Mouse (Mus musculus): ENCODE results near the gene Gm10665. TPM values are rescaled to one million over a fixed set of nuclear protein-coding genes. Genes with fewer than 3 reads are reported as not detected.
"Not testable (repeated sequence)": the region's sequence is repeated elsewhere in the genome, so short reads cannot be mapped to it uniquely, and the experiment has no call there.

Gene Gm10665
- not detected in 2 replicates for total RNA-seq (2014; rRNA removed)
- polyA plus RNA-seq (2012; rRNA removed) = not detected in 2 replicates

DNA sequence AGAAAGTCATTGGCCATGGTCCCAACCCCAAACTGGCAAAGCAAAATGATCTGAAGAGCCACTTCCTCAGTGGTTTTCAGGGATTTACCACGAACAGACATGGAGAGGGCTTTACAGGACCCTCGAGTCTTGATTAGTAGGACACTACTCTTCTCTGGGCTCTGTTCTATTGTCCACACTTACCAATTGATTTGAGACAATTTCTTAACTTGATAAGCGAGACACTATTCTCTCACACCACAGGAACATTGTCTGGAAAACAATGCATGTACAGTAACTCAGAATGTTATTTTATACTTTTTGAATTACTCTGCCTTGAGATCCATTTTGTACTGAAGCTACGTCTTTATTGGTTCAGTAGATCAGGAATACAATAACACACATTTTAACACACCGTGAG, at the start of gene Gm10665:
TSS of gene Gm10665 (minus strand) at position 101 of the 400 bp plus-strand sequence.
- not testable (repeated sequence) for H3K4me3 ChIP-seq (ENCODE audit: insufficient read depth, low read depth, low read length); H3K27me3 ChIP-seq (ENCODE audit: control insufficient read depth, insufficient read depth, low read length); H3K27ac ChIP-seq (replicated peaks; ENCODE audit: insufficient read depth, low read depth, low read length); H3K4me1 ChIP-seq (ENCODE audit: control insufficient read depth, insufficient read depth, low read length); H3K36me3 ChIP-seq (ENCODE audit: control insufficient read depth, insufficient read depth, low read length); H3K9ac ChIP-seq (ENCODE audit: low read depth, low read length); DNase-seq (ENCODE audit: extremely low read depth, low read depth, low spot score); H3K79me2 ChIP-seq (ENCODE audit: control insufficient read depth, insufficient read depth, low read length)
- WGBS = no CpG with 5 or more reads among the region's 5 CpGs

DNA sequence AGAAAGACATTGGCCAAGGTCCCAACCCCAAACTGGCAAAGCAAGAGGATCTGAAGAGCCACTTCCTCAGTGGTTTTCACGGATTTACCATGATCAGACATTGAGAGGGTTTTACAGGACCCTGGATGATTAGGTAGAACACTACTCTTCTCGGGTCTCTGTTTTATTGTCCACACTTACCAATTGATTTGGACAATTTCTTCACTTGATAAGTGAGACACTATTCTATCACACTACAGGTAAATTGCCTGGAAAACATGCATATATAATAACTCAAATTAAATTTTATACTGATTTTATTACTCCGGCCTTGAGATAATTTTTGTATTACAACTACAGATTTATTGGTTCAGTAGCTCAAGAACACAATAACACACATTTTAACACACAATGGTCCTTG, 35.7 kb upstream of the Gm10665 start, which contains the start of gene Vmn1r151:
TSS of gene Vmn1r151 (minus strand) at position 101 of the 400 bp plus-strand sequence.
- WGBS = 27% methylated on average over 2 of the region's 3 CpGs
- H3K4me3 ChIP-seq (ENCODE audit: insufficient read depth, low read depth, low read length) = not testable (repeated sequence)

DNA sequence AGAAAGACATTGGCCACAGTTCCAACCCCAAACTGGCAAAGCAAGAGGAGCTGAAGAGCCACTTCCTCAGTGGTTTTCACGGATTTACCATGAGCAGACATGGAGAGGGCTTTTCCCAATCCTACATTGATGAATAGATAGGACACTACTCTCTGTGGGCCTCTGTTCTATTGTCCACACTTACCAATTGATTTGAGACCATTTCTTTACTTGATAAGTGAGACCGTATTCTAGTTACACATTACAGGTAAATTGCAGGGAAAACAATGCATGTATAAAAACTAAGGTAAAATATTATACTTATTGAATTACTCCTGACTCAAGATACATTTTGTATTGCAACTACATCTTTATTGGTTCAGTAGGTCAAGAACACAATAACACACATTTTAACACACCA, 25.7 kb downstream of the Gm10665 start, which contains the start of gene Vmn1r149:
TSS of gene Vmn1r149 (minus strand) at position 101 of the 400 bp plus-strand sequence.
- not testable (repeated sequence) for H3K79me2 ChIP-seq (ENCODE audit: control insufficient read depth, insufficient read depth, low read length); H3K9ac ChIP-seq (ENCODE audit: low read depth, low read length); H3K27ac ChIP-seq (replicated peaks; ENCODE audit: insufficient read depth, low read depth, low read length); DNase-seq (ENCODE audit: extremely low read depth, low read depth, low spot score); H3K4me3 ChIP-seq (ENCODE audit: insufficient read depth, low read depth, low read length); H3K4me1 ChIP-seq (ENCODE audit: control insufficient read depth, insufficient read depth, low read length); H3K27me3 ChIP-seq (ENCODE audit: control insufficient read depth, insufficient read depth, low read length); H3K36me3 ChIP-seq (ENCODE audit: control insufficient read depth, insufficient read depth, low read length)
- WGBS = no CpG with 5 or more reads among the region's 2 CpGs

More for the DNA sequence above, 35.7 kb upstream of the Gm10665 start, which contains the start of gene Vmn1r151:
- not testable (repeated sequence) for H3K36me3 ChIP-seq (ENCODE audit: control insufficient read depth, insufficient read depth, low read length); DNase-seq (ENCODE audit: extremely low read depth, low read depth, low spot score); H3K79me2 ChIP-seq (ENCODE audit: control insufficient read depth, insufficient read depth, low read length); H3K4me1 ChIP-seq (ENCODE audit: control insufficient read depth, insufficient read depth, low read length); H3K27ac ChIP-seq (replicated peaks; ENCODE audit: insufficient read depth, low read depth, low read length); H3K27me3 ChIP-seq (ENCODE audit: control insufficient read depth, insufficient read depth, low read length); H3K9ac ChIP-seq (ENCODE audit: low read depth, low read length)

DNA sequence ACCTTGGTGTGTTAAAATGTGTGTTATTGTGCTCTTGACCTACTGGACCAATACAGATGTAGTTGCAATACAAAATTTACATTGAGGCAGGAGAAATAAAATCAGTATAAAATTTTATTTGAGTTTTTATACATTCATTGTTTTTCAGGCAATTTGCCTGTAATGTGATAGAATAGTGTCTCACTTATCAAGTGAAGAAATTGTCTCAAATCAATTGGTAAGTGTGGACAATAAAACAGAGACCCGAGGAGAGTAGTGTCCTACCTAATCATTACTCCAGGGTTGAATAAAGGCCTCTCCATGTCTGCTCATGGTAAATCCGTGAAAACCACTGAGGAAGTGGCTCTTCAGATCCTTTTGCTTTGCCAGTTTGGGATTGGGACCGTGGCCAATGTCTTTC, 50.6 kb downstream of the Gm10665 start, which contains the start of gene Vmn1r148:
TSS of gene Vmn1r148 (plus strand) at position 301 of the 400 bp plus-strand sequence.
- WGBS = no CpG with 5 or more reads among the region's 3 CpGs
- H3K79me2 ChIP-seq (ENCODE audit: control insufficient read depth, insufficient read depth, low read length); H3K36me3 ChIP-seq (ENCODE audit: control insufficient read depth, insufficient read depth, low read length); H3K4me3 ChIP-seq (ENCODE audit: insufficient read depth, low read depth, low read length); DNase-seq (ENCODE audit: extremely low read depth, low read depth, low spot score); H3K27ac ChIP-seq (replicated peaks; ENCODE audit: insufficient read depth, low read depth, low read length); H3K9ac ChIP-seq (ENCODE audit: low read depth, low read length); H3K27me3 ChIP-seq (ENCODE audit: control insufficient read depth, insufficient read depth, low read length); H3K4me1 ChIP-seq (ENCODE audit: control insufficient read depth, insufficient read depth, low read length): not testable (repeated sequence)

Other genes starting within 250 kb of the Gm10665 start
- not detected in 2 replicates for gene Gm8453, start 234.6 kb downstream of the Gm10665 start, total RNA-seq (2014; rRNA removed)
- gene Gm8453, start 234.6 kb downstream of the Gm10665 start, polyA plus RNA-seq (2012; rRNA removed) = not detected in 2 replicates
- gene Gm4187, start 134.4 kb downstream of the Gm10665 start, total RNA-seq (2014; rRNA removed) = not detected in 2 replicates
- gene Gm4187, start 134.4 kb downstream of the Gm10665 start, polyA plus RNA-seq (2012; rRNA removed) = not detected in 2 replicates
- not detected in 2 replicates for gene Gm8660, start 93.0 kb downstream of the Gm10665 start, total RNA-seq (2014; rRNA removed)
- gene Gm8660, start 93.0 kb downstream of the Gm10665 start, polyA plus RNA-seq (2012; rRNA removed) = not detected in 2 replicates
- gene Vmn1r148, start 50.5 kb downstream of the Gm10665 start, total RNA-seq (2014; rRNA removed) = not detected in 2 replicates
- gene Vmn1r148, start 50.5 kb downstream of the Gm10665 start, polyA plus RNA-seq (2012; rRNA removed) = not detected in 2 replicates
- gene Vmn1r149, start 25.8 kb downstream of the Gm10665 start, total RNA-seq (2014; rRNA removed) = not detected in 2 replicates
- not detected in 2 replicates for gene Vmn1r149, start 25.8 kb downstream of the Gm10665 start, polyA plus RNA-seq (2012; rRNA removed)
- gene Vmn1r151, start 35.6 kb upstream of the Gm10665 start, total RNA-seq (2014; rRNA removed) = not detected in 2 replicates
- not detected in 2 replicates for gene Vmn1r151, start 35.6 kb upstream of the Gm10665 start, polyA plus RNA-seq (2012; rRNA removed)
- gene Vmn1r152, start 58.9 kb upstream of the Gm10665 start, total RNA-seq (2014; rRNA removed) = not detected in 2 replicates
- gene Vmn1r152, start 58.9 kb upstream of the Gm10665 start, polyA plus RNA-seq (2012; rRNA removed) = not detected in 2 replicates
- not detected in 2 replicates for gene Gm8677, start 70.8 kb upstream of the Gm10665 start, total RNA-seq (2014; rRNA removed)
- not detected in 2 replicates for gene Gm8677, start 70.8 kb upstream of the Gm10665 start, polyA plus RNA-seq (2012; rRNA removed)
- not detected in 2 replicates for gene Gm4201, start 101.3 kb upstream of the Gm10665 start, total RNA-seq (2014; rRNA removed)
- gene Gm4201, start 101.3 kb upstream of the Gm10665 start, polyA plus RNA-seq (2012; rRNA removed) = not detected in 2 replicates
- not detected in 2 replicates for gene Gm4565, start 124.1 kb upstream of the Gm10665 start, total RNA-seq (2014; rRNA removed)
- not detected in 2 replicates for gene Gm4565, start 124.1 kb upstream of the Gm10665 start, polyA plus RNA-seq (2012; rRNA removed)
- gene Vmn1r155, start 193.9 kb upstream of the Gm10665 start, total RNA-seq (2014; rRNA removed) = not detected in 2 replicates
- not detected in 2 replicates for gene Vmn1r155, start 193.9 kb upstream of the Gm10665 start, polyA plus RNA-seq (2012; rRNA removed)
- not detected in 2 replicates for gene Gm8693, start 228.2 kb upstream of the Gm10665 start, total RNA-seq (2014; rRNA removed)
- not detected in 2 replicates for gene Gm8693, start 228.2 kb upstream of the Gm10665 start, polyA plus RNA-seq (2012; rRNA removed)

Data from liver, adult 2 months (tissue).